Mouse (Mus musculus) megakaryocyte, embryonic 14.5 days (primary cell): ENCODE results near the gene Psen1. TPM values are rescaled to one million over a fixed set of nuclear protein-coding genes. Genes with fewer than 3 reads are reported as not detected.

Source experiments
- H3K27me3 ChIP-seq: replicated peaks from 2 replicates; pipeline ENCODE3; 2012; ENCODE audit warnings: inconsistent platforms
- H3K36me3 ChIP-seq: replicated peaks from 2 replicates; pipeline ENCODE3; 2012; ENCODE audit warnings: low read length, inconsistent platforms, mixed read lengths
- H3K4me1 ChIP-seq: 2 replicates; pipeline ENCODE4 v1.6.1; 2012; ENCODE audit warnings: inconsistent platforms
- H3K4me3 ChIP-seq: replicated peaks from 2 replicates; pipeline ENCODE3; 2012; ENCODE audit warnings: moderate library complexity, mild to moderate bottlenecking, inconsistent platforms
- H3K9me3 ChIP-seq: 2 replicates; pipeline ENCODE4 v1.6.1; 2012; ENCODE audit warnings: inconsistent platforms
- FLI1 ChIP-seq: IDR thresholded peaks from 2 replicates; pipeline ENCODE4 v1.6.1; 2012; ENCODE audit warnings: low read length, inconsistent platforms, mixed read lengths
- GATA1 ChIP-seq: IDR thresholded peaks from 3 replicates; pipeline ENCODE4 v1.6.1; 2012; ENCODE audit warnings: mixed read lengths, low read length, inconsistent platforms, borderline replicate concordance
- polyA plus RNA-seq: library from polyadenylated mRNA; stranded (reverse); fragments of >175 nt; gene quantifications from 2 replicates; pipeline ENCODE4 v1.2.3, GENCODE M21; 2012; ENCODE audit warnings: low replicate concordance; ENCODE audit not compliant: insufficient read depth

Psen1 gene
- polyA plus RNA-seq, 1 experiment: 12.2 TPM

GRCm38 (mm10) chr12:83752495-83752894 is 64.5 kb downstream of the Psen1 start:
- Histone ChIP-seq H3K4me1 (peaks cover 4% of the 10 kb centered on the region; the same call in 1 of the 2 replicates), H3K27me3 (peaks cover 64% of the 10 kb centered on the region), H3K9me3 (peaks cover 9% of the 10 kb centered on the region), H3K36me3 (no peaks in the 10 kb centered on the region), H3K4me3 (no peak overlapping the region)
- TF ChIP-seq GATA1 (no peak), FLI1 (no peak)

DNA sequence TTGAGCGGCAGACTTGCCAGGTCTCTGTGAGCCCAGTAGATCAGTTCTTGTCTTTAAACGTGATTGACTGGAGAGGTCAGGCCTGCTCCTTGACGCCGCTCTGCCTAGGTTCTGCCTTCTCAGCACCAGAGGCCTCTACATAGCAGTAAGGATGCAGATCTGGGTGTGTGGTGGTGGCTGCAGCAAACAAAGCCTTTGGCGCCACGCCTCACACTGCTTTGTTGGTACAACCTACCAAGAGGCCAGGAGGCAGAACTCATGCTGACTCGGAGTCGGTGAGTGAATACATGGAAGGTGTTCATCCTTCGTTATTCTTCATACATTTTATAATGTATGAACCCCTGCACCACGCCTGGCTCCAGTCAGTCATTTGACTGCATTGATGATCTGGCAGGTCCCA is 70.8 kb downstream of the Psen1 start:
- Histone ChIP-seq H3K4me3 (no peak overlapping the region), H3K36me3 (no peaks in the 10 kb centered on the region), H3K9me3 (peaks cover 6% of the 10 kb centered on the region), H3K27me3 (peaks cover 73% of the 10 kb centered on the region), H3K4me1 (peaks cover 15% of the 10 kb centered on the region)
- TF ChIP-seq FLI1 (no peak), GATA1 (no peak)

- Histone ChIP-seq H3K9me3 (peaks cover 6% of the 10 kb centered on the region), H3K4me3 (no peak overlapping the region), H3K27me3 (peaks cover 84% of the 10 kb centered on the region), H3K4me1 (peaks cover 21% of the 10 kb centered on the region), H3K36me3 (no peaks in the 10 kb centered on the region)
- TF ChIP-seq FLI1: no peak
Measured at GRCm38 (mm10) chr12:83760201-83760600, 72.2 kb downstream of the Psen1 start.

- H3K9me3 ChIP-seq: peaks cover 4% of the 10 kb centered on the region
- H3K4me3 ChIP-seq: no peak overlapping the region
- no peaks in the 10 kb centered on the region for H3K36me3 ChIP-seq
- no peak for TF ChIP-seq FLI1
- no peak for TF ChIP-seq GATA1
- H3K27me3 ChIP-seq: peaks cover 89% of the 10 kb centered on the region
- peaks cover 17% of the 10 kb centered on the region for H3K4me1 ChIP-seq
Measured at GRCm38 (mm10) chr12:83762706-83763105, 74.8 kb downstream of the Psen1 start.

DNA sequence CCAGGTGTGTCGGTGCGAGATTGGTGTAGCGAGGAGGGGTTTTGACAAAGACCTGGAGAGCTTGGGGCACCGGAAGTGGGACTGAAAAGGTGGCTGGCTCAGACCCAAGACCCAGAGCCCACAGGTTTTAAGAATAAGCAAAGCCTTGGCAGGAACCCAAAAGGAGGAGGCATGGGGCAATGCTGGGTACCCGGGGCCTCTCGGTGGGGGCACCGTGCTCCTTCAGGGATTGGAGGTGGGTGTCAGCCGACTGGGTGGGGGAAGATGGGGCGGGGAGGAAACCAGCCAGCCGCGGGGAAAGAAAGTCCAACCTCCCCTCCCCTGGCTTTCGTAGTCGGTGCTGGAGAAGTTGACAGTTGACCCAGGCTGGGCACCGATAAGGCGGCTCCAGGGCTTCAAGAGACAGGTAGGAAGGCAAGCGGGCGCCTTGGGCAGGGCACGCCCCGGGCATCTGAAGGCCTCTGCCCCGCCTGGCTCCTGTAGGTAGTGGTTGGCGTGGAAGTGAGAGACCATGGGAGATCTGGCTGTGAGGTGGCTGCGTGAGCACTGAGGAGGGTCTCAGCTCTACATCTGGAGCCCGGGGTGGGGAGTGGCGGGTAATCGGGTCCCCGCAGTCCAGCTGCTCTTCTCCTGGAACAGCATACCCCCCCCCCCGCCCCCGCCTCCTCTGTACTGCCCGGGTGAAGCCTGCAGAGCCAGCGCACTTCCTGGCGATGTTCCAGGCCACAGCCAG is 75.5 kb downstream of the Psen1 start, which contains the start of gene Papln:
TSS of gene Papln (plus strand) at position 324 of the 733 bp plus-strand sequence.
- Histone ChIP-seq H3K9me3 (peaks cover 4% of the 10 kb centered on the region), H3K27me3 (peaks cover 89% of the 10 kb centered on the region), H3K4me3 (peak within 1 kb of the TSS; percentile 67), H3K36me3 (no peaks in the 10 kb centered on the region), H3K4me1 (peaks cover 17% of the 10 kb centered on the region)
- TF ChIP-seq GATA1 (no peak), FLI1 (no peak)

DNA sequence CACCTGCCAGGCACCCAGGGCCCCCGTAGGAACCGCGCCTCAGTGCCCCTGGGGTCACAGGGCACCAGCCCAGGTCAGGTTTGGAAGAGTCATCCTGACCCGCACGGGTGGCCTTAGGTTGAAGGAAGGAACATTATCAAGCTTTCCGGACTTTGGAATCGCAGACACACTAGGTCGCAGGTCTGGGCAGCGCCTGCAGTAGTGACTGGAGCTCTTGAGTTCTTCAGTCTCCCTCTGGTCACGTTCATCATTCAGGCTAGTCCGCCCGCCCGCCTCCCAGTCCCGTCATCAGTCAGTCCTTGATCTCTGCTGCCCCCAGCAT is 76.1 kb downstream of the Psen1 start:
- TF ChIP-seq GATA1 (no peak), FLI1 (no peak)
- H3K36me3 ChIP-seq: no peaks in the 10 kb centered on the region
- H3K4me3 ChIP-seq: no peak overlapping the region
- peaks cover 4% of the 10 kb centered on the region for H3K9me3 ChIP-seq
- H3K27me3 ChIP-seq: peaks cover 89% of the 10 kb centered on the region
- peaks cover 17% of the 10 kb centered on the region for H3K4me1 ChIP-seq

- peaks cover 17% of the 10 kb centered on the region for H3K4me1 ChIP-seq
- H3K27me3 ChIP-seq: peaks cover 91% of the 10 kb centered on the region
- no peaks in the 10 kb centered on the region for H3K36me3 ChIP-seq
- H3K4me3 ChIP-seq: no peak overlapping the region
- TF ChIP-seq FLI1: no peak
- peaks cover 4% of the 10 kb centered on the region for H3K9me3 ChIP-seq
Measured at GRCm38 (mm10) chr12:83764519-83764918, 76.6 kb downstream of the Psen1 start.

DNA sequence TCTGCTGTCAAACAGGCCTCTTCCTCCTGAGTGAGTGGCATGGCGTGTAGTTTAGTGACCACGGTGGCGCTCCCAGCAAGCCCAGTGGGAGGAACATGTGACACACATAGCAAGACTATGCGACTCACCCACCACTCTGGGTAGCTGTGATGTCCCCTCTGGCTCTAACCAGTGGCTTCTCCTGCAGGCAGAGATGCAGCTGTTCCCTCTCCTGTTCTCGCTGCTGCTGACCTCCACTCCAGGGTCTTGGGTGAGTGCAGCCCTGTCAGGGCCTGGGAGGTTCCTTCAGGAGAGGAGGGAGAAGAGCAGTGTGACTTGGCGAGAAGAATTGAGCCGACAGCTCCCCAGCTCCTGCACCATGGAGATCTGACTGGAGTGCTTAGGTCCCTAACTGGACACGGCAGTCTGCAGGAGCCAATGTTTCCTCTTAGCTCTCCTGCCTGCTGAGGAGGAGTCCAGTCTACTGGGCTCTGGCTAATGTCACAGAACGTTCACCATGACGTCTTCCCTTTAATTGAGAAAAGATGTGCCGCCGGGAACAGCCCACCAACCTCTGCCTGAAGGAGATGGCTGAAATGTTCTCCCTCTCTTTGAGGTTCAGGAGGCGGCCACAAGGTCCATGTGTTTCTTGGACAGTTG is 78.1 kb downstream of the Psen1 start:
- H3K27me3 ChIP-seq: peaks cover 92% of the 10 kb centered on the region
- TF ChIP-seq GATA1 (no peak), FLI1 (no peak)
- H3K9me3 ChIP-seq: peaks cover 4% of the 10 kb centered on the region
- no peak overlapping the region for H3K4me3 ChIP-seq
- H3K36me3 ChIP-seq: no peaks in the 10 kb centered on the region
- peaks cover 26% of the 10 kb centered on the region for H3K4me1 ChIP-seq

- Histone ChIP-seq H3K36me3 (no peaks in the 10 kb centered on the region), H3K27me3 (peaks cover 85% of the 10 kb centered on the region), H3K9me3 (no peaks in the 10 kb centered on the region), H3K4me3 (no peak overlapping the region), H3K4me1 (peaks cover 19% of the 10 kb centered on the region)
- TF ChIP-seq FLI1: no peak
- no peak for TF ChIP-seq GATA1
Measured at GRCm38 (mm10) chr12:83767833-83768232, 79.9 kb downstream of the Psen1 start.

GRCm38 (mm10) chr12:83768235-83768899 is 80.4 kb downstream of the Psen1 start:
- Histone ChIP-seq H3K36me3 (no peaks in the 10 kb centered on the region), H3K9me3 (no peaks in the 10 kb centered on the region), H3K4me3 (no peak overlapping the region), H3K27me3 (peaks cover 85% of the 10 kb centered on the region), H3K4me1 (peaks cover 18% of the 10 kb centered on the region)
- no peak for TF ChIP-seq GATA1
- no peak for TF ChIP-seq FLI1
